Mouse (Mus musculus): ENCODE measurements around the gene Isyna1. TPM values are rescaled to one million over a fixed set of nuclear protein-coding genes. Genes with fewer than 3 reads are reported as not detected.

Gene Isyna1
- total RNA-seq, 2 experiments from 2014 or later, result 4.7 to 10.3 TPM

Other genes with a start within 250 kb of the Isyna1 start
- gene Upf1, start 241.1 kb upstream of the Isyna1 start, total RNA-seq (2021), result 10 to 100 TPM; 28.9 to 29.5 TPM
- gene Comp, start 220.8 kb upstream of the Isyna1 start, total RNA-seq (2021), result 10 to 100 TPM in 1 of 2 experiments, 1 to 10 TPM in 1; 5.9 to 14.7 TPM
- gene Crtc1, start 154.8 kb upstream of the Isyna1 start, total RNA-seq (2021), result 1 to 10 TPM; 6.1 to 6.4 TPM
- gene Klhl26, start 117.4 kb upstream of the Isyna1 start, total RNA-seq (2021), result 1 to 10 TPM; 4.9 to 6.1 TPM
- not detected for gene Tmem59l, start 107.0 kb upstream of the Isyna1 start, total RNA-seq (2021)
- gene Crlf1, start 101.2 kb upstream of the Isyna1 start, total RNA-seq (2021), result 1 to 10 TPM; 1.7 to 3.8 TPM
- 100 to 1,000 TPM; 112 to 120 TPM for gene Rex1bd, start 87.6 kb upstream of the Isyna1 start, total RNA-seq (2021)
- gene Uba52, start 83.6 kb upstream of the Isyna1 start, total RNA-seq (2021), result 100 to 1,000 TPM; 785 to 797 TPM
- gene Fkbp8, start 66.6 kb upstream of the Isyna1 start, total RNA-seq (2021), result 100 to 1,000 TPM; 100 to 104 TPM
- 10 to 100 TPM; 70.9 to 71.9 TPM for gene Kxd1, start 66.4 kb upstream of the Isyna1 start, total RNA-seq (2021)
- gene Ell, start 54.9 kb upstream of the Isyna1 start, total RNA-seq (2021), result 10 to 100 TPM in 1 of 2 experiments, 1 to 10 TPM in 1; 8.1 to 19.3 TPM
- gene Ssbp4, start 14.5 kb downstream of the Isyna1 start, total RNA-seq (2021), result 10 to 100 TPM; 15.4 to 20.0 TPM
- gene Lrrc25, start 21.8 kb downstream of the Isyna1 start, total RNA-seq (2021), result under 1 TPM; 0.54 to 0.56 TPM
- gene Gdf15, start 38.1 kb downstream of the Isyna1 start, total RNA-seq (2021), result under 1 TPM in 1 of 2 experiments, not detected in 1; 0.33 TPM
- gene Pgpep1, start 66.0 kb downstream of the Isyna1 start, total RNA-seq (2021), result 10 to 100 TPM; 18.6 to 22.6 TPM
- gene Lsm4, start 78.9 kb downstream of the Isyna1 start, total RNA-seq (2021), result 10 to 100 TPM; 57.7 to 66.0 TPM
- gene Jund, start 104.6 kb downstream of the Isyna1 start, total RNA-seq (2021), result 10 to 100 TPM; 54.5 to 68.6 TPM
- gene Iqcn, start 109.1 kb downstream of the Isyna1 start, total RNA-seq (2021), result not detected
- gene Gm3336, start 124.2 kb downstream of the Isyna1 start, total RNA-seq (2021), result not detected
- gene Pde4c, start 129.3 kb downstream of the Isyna1 start, total RNA-seq (2021), result 1 to 10 TPM; 1.6 to 2.3 TPM
- gene Rab3a, start 160.3 kb downstream of the Isyna1 start, total RNA-seq (2021), result 10 to 100 TPM; 40.0 to 40.4 TPM
- gene Mpv17l2, start 166.6 kb downstream of the Isyna1 start, total RNA-seq (2021), result 10 to 100 TPM; 19.6 to 25.6 TPM
- 10 to 100 TPM; 13.1 to 18.7 TPM for gene Pik3r2, start 182.3 kb downstream of the Isyna1 start, total RNA-seq (2021)
- gene Mast3, start 210.7 kb downstream of the Isyna1 start, total RNA-seq (2021), result 1 to 10 TPM; 2.4 to 3.4 TPM
- gene Il12rb1, start 214.1 kb downstream of the Isyna1 start, total RNA-seq (2021), result not detected
- gene Arrdc2, start 245.3 kb downstream of the Isyna1 start, total RNA-seq (2021), result 10 to 100 TPM; 21.7 to 39.3 TPM